Mouse (Mus musculus): ENCODE results near the gene Tnip3.

GRCm38 (mm10) chr6:65623016-65623715 lies 98.1 kb downstream of the Tnip3 start:
- TF ChIP-seq CTCF (IDR thresholded peaks at IDR 0.05) (no peak), EP300 (IDR thresholded peaks at IDR 0.05) (peak; percentile 65)
